Mouse (Mus musculus): ENCODE data around the gene Rplp2. TPM values are rescaled to one million over a fixed set of nuclear protein-coding genes. Genes with fewer than 3 reads are reported as not detected.

Rplp2 gene
- polyA plus RNA-seq, 1 experiment from 2014 or later: 787 TPM

DNA sequence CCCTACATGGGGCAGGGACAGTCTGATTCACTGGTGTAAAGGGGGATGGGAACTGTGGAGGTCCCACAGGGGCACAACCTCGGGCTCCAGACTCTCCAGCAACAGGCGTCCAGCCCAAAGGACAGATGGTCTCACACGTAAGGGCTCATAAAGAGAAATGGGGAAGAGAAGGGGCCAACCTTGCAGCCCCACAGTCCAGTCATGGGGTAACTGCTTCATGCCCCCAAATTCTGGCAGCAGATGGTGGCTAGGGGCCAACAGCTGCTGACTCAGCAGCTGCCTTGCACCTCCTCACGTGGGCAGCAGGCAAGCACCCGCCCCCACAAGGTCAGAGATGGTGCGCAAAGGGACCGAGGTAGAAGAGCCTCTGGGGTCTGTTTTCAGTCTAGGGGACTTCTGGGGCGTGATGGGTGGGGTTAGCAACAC is 15.0 kb upstream of the Rplp2 start:
- H3K4me2 ChIP-seq (replicated peaks): no peak overlapping the region
- peaks cover 41% of the 10 kb centered on the region for H3K36me3 ChIP-seq
- no peak overlapping the region for H3K4me3 ChIP-seq (replicated peaks)
- H3K27me3 ChIP-seq: no peaks in the 10 kb centered on the region
- H3K4me1 ChIP-seq (replicated peaks): peaks cover 73% of the 10 kb centered on the region
- ATAC-seq: no peak
- 93% methylated on average over 8 of the region's 8 CpGs for WGBS
- H3K9me3 ChIP-seq: no peaks in the 10 kb centered on the region
- H3K9ac ChIP-seq (replicated peaks): 0 out of 2 replicates have a peak overlapping the region, but pooled peaks have one; percentile 83
- no peak overlapping the region for H3K27ac ChIP-seq

DNA sequence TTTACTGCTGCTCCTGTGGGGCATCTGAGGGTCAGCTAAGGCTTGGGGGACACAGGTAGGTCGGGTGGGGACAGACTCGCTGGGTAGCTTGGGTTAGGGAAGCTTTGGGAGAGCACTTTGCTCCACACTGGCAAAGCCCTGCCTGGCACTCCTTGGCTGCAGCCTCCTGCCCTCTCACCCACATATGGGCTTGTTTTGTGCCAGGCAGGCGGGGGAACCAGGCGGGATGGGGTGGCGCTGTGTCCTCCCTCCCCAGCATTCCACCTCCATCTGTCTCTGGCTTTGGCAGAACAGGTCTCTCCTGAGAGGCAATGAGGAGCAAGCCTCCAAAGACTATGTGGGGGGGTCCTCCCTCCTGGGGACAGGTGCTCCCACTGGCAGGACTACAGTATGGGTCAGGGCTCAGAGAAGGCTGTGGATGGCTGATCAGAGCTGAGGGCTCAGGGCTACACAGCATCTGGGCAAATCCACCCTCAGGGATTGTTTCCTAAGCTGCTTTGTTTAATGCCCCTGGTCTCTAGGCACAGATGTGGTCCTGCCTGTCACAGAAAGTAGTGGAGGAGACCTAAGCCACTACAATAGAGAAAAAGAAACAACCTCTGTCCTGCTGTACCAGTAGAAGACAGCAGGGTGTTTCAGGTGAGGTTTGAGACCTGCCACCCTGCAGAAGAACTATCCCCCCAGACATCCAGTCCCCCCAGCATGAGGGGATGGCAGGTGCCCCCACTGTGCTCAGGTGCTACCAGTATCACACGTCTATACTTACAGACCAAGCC is 14.2 kb upstream of the Rplp2 start:
- Histone ChIP-seq H3K27me3 (no peaks in the 10 kb centered on the region), H3K9ac (replicated peaks) (peak overlapping the region; percentile 83), H3K4me2 (replicated peaks) (peak overlapping the region; percentile 93), H3K4me3 (replicated peaks) (peak overlapping the region; percentile 64), H3K4me1 (replicated peaks) (peaks cover 77% of the 10 kb centered on the region), H3K27ac (no peak overlapping the region), H3K9me3 (no peaks in the 10 kb centered on the region), H3K36me3 (peaks cover 37% of the 10 kb centered on the region)
- 91% methylated on average over 6 of the region's 6 CpGs for WGBS
- no peak for ATAC-seq

DNA sequence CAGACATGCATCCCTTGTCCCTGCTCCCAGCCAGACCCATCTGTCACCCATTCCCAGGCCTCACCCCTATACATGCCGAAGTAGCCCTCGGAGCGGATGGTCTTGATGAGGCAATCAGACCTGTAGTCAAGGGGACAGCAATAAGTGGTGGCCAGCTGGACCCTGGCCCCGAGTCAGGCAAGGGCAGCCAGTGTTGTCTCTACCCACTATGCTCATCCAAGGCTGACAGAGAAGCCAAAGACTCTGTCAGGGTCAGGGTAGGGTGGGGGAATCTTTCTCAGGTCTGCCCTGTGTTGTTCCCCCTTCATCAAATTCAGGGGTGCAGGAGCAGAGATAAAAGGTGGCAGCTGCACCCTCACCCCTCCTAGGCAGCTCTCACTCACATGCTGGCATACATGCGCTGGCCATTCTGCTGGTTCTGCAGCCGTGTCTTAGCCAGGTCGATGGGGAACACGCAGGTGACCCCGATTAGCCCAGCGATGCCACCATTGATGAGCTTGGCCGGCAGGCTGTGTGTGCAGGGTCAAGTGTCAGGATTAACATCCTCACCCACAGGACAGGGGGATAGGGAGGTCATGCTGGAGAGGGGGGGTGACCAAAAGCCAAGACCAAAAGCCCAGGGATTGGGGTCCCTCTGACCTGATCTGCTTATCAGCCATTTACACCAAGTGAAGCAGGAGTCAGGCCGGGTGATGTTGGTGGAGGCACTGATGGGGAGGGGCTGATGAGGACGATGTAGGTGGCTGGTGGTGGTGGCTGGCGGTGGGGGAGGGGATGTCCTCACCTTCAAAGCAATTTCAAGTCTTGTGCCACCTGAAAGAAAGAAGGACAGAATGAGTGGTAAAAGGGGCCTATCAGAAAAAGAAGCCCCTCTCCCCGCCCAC is 13.4 kb upstream of the Rplp2 start:
- Histone ChIP-seq H3K9me3 (no peaks in the 10 kb centered on the region), H3K36me3 (peaks cover 43% of the 10 kb centered on the region), H3K4me3 (replicated peaks) (peak overlapping the region; percentile 64), H3K27ac (peak overlapping the region; percentile 87), H3K4me2 (replicated peaks) (peak overlapping the region; percentile 93), H3K4me1 (replicated peaks) (peaks cover 73% of the 10 kb centered on the region), H3K27me3 (no peaks in the 10 kb centered on the region), H3K9ac (replicated peaks) (peak overlapping the region; percentile 83)
- 68% methylated on average over 15 of the region's 15 CpGs for WGBS
- no peak for ATAC-seq

DNA sequence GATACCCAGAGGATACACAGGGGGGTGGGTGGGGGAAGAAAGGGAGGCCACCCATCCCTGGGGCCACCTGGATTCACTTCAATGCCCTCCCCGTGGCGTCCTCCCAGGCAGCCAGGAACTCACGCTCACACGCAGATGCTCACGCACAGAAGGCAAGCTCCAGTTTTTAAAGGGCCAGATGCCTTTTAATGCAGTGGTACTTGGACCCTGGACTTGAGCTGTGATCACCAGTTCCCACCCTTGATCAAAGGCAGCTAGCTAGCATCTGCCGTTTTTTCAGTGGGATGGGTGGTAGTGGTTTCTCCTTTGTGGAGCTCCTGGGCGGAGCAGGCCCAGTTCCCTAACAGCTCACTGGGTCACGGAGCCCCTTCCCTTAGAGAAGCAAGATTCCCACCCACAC is 12.7 kb upstream of the Rplp2 start:
- Histone ChIP-seq H3K4me1 (replicated peaks) (peaks cover 66% of the 10 kb centered on the region), H3K4me2 (replicated peaks) (peak overlapping the region; percentile 93), H3K9ac (replicated peaks) (peak overlapping the region; percentile 83), H3K4me3 (replicated peaks) (peak overlapping the region; percentile 64), H3K36me3 (peaks cover 49% of the 10 kb centered on the region), H3K27me3 (no peaks in the 10 kb centered on the region), H3K27ac (peak overlapping the region; percentile 87), H3K9me3 (no peaks in the 10 kb centered on the region)
- ATAC-seq: peak; percentile 10; the same call in 1 of the 2 replicates
- WGBS: 10% methylated on average over 8 of the region's 8 CpGs

DNA sequence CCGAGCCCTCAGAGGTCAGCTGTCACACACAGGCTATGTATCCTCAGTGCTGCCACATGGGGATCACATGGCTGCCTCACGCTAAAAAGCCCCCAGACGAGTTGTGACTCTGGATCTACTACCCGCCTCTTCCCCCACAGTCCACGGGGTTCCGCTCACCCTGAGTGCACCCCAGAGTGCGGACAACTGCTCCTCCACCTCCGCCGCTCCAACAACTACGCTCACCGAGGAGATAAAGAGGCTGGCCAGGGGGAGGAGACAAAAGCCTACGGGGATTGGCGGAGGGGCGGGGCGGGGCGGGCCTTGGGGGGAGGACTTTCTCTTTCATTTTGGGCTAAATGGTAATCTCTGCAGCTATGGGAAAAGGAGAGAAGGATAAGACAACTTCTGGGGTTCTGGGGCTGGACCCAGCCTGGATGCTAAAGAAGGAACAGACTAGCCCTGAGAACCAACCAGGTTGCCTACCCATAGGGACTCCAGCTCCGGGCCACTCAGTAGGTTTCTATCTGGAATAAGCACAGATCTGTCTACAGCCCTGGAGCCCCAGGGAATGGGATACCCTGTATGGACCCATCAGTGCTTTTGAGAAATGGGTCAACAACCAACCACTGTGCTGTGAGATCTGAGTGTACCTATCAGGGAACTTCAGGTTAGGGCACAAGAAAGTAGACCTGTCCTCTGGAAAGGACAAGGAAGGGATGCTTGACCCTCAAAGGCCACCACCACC is 11.9 kb upstream of the Rplp2 start:
- H3K9ac ChIP-seq (replicated peaks): peak overlapping the region; percentile 83
- ATAC-seq: peak; percentile 10; the same call in 1 of the 2 replicates
- no peaks in the 10 kb centered on the region for H3K9me3 ChIP-seq
- H3K27ac ChIP-seq: peak overlapping the region; percentile 87
- WGBS: 5% methylated on average over 17 of the region's 17 CpGs
- peaks cover 46% of the 10 kb centered on the region for H3K36me3 ChIP-seq
- H3K27me3 ChIP-seq: no peaks in the 10 kb centered on the region
- H3K4me1 ChIP-seq (replicated peaks): peaks cover 58% of the 10 kb centered on the region
- H3K4me2 ChIP-seq (replicated peaks): peak overlapping the region; percentile 93
- H3K4me3 ChIP-seq (replicated peaks): peak overlapping the region; percentile 64

DNA sequence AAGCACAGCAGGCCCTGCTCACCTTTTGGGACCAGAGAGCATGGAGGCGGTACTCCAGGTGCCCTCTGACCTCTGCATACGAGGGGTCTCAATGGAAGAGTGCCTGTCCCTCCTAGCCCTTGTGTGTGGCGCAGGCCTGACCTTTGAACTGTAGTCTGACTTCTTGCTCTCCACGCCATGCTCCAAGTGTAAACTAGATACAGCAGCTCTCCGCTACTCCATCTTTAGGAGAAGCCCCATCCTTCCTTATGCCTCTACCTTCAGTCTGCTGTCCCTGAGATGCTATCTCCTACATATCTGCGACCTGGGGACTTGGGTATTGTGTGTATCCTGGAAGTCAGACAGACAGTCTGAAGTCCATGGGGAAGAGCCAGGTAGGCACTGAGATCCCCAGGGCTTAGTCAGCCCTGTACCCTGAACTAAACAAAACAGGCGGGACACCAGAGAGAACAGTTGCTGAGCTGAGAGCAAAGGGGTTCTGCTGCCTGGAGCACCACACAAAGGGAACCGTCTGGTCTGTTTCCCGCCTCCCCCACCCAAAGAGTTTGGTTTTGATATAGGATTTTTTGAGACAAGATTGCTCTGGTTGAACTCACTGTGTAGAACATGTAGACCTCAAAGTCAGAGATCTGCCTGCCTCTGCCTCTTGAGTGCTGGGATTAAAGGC is 11.2 kb upstream of the Rplp2 start:
- Histone ChIP-seq H3K27me3 (no peaks in the 10 kb centered on the region), H3K27ac (peak overlapping the region; percentile 87), H3K36me3 (peaks cover 39% of the 10 kb centered on the region), H3K4me1 (replicated peaks) (peaks cover 61% of the 10 kb centered on the region), H3K9me3 (no peaks in the 10 kb centered on the region), H3K4me3 (replicated peaks) (peak overlapping the region; percentile 64), H3K9ac (replicated peaks) (no peak overlapping the region), H3K4me2 (replicated peaks) (peak overlapping the region; percentile 93)
- WGBS: 71% methylated on average over 9 of the region's 9 CpGs
- no peak for ATAC-seq

DNA sequence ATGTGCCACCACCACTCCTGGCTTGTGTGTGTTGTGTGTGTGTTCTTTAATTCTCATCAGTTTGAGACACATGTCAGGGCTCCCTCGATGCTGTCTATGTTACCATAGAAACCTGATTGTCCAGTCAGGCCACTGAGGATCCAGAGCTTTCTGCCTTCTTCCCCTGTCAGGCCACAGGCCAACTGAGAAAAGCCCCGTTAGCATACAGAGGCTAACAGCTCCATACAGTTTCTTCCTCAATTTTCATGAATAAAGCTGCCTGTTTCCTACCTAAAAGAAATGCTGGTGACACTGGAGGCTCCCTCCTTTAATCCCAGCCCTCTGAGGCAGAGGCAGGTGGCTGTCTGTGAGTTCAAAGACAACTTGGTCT is 10.7 kb upstream of the Rplp2 start:
- no peaks in the 10 kb centered on the region for H3K27me3 ChIP-seq
- peak overlapping the region; percentile 62 for H3K4me3 ChIP-seq (replicated peaks)
- peak overlapping the region; percentile 76; the same call in 1 of the 2 replicates for H3K27ac ChIP-seq
- peak overlapping the region; percentile 93 for H3K4me2 ChIP-seq (replicated peaks)
- H3K9ac ChIP-seq (replicated peaks): peak overlapping the region; percentile 87
- H3K4me1 ChIP-seq (replicated peaks): peaks cover 61% of the 10 kb centered on the region
- 49% methylated on average over 2 of the region's 2 CpGs for WGBS
- no peaks in the 10 kb centered on the region for H3K9me3 ChIP-seq
- peaks cover 34% of the 10 kb centered on the region for H3K36me3 ChIP-seq
- ATAC-seq: no peak

DNA sequence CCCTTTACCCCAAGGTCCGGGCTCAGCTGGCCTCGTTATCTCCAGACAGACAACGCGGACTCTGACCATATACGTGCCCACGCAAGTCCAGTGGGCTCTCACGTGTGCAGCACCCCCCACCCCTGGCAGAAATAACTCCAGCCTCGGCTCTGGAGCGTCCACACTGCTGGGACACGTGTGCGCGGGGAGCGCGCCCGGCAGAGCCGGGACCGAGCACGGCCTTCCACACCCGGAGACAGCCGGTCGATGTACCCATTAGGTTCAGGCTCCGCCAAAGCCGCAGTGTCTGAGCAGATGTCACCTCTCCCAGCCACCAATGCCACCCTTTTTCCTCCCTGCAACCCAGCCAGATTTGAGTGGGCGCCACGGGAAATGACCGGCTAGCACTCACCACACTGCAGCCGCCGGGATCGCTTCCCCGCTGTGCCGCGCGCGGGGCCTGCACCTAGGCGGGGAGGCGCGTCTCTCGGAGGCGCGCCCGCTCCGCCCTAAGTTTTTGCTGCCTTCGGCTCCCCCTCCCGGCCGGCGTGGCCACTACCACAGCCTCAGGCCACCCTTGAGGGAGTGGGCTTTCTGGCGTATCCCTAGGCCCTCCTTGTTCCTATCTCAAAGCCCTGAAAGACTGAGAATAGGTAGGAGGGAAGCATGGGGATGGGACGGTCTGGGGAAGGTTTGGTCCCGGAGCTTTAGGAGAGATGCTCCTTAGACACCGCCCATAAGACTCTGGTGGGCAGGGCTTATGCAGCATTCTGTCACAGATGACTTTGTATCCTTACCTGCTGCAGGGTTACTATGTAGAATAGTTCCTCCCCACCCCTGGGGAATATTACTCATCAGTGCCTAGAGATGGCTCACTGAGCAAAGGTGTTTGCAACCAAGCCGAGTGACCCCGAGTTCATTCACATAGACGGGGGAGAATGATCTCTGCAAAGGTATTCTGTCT is 9.7 kb upstream of the Rplp2 start, which contains the start of gene Slc25a22:
TSS of gene Slc25a22 (minus strand) at position 715 of the 943 bp plus-strand sequence.
- Histone ChIP-seq H3K36me3 (peaks cover 25% of the 10 kb centered on the region), H3K4me3 (replicated peaks) (peak within 1 kb of the TSS; percentile 62), H3K4me2 (replicated peaks) (peak within 1 kb of the TSS; percentile 93), H3K4me1 (replicated peaks) (peaks cover 64% of the 10 kb centered on the region), H3K27ac (peak within 1 kb of the TSS; percentile 76), H3K9ac (replicated peaks) (peak within 1 kb of the TSS; percentile 87), H3K27me3 (no peaks in the 10 kb centered on the region), H3K9me3 (no peaks in the 10 kb centered on the region)
- WGBS: 5% methylated on average over 53 of the region's 53 CpGs
- peak; percentile 75 for ATAC-seq

DNA sequence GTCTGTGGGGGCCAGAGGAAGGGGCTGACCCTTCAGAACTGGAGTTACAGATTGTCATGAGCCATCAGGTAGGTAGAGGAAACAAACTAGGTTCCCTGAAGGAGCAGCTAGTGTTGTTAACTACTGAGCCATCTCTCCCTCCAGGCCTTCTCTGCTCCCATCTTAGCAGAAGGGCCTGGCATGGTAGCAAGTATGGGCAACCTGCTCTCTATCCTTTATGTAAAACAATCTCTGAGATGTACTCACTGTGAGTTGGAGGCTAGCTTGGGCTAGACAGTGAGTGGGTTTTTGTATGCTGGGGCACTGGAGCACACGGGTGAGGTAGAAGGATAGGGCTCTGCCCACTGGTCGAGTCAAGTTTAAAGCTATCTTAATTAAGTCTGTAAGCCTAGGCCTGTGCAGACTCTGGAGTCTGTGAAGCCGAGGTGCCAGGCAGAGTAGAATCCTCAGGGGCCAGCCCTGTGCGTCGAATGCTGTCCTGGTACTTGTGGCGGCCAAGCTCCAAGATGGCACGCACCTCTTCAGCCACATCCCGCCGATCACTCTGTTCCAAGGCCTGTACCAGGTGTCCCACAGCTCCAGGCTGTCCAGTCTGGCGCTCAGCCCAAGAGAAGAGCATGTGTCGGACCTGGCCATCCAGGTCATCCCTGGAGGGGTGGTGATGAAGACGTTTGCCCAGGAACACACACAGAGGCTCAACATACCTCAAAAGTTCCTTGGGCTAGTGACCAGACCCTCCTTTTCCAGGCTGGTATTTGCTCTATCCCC is 8.8 kb upstream of the Rplp2 start:
- Histone ChIP-seq H3K4me1 (replicated peaks) (peaks cover 64% of the 10 kb centered on the region), H3K36me3 (peaks cover 16% of the 10 kb centered on the region), H3K27me3 (no peaks in the 10 kb centered on the region), H3K4me2 (replicated peaks) (no peak overlapping the region), H3K9me3 (no peaks in the 10 kb centered on the region), H3K4me3 (replicated peaks) (no peak overlapping the region), H3K9ac (replicated peaks) (peak overlapping the region; percentile 87; the same call in 1 of the 2 replicates), H3K27ac (peak overlapping the region; percentile 76; the same call in 1 of the 2 replicates)
- whole genome bisulfite sequencing: 90% methylated on average over 12 of the region's 12 CpGs
- no peak for ATAC-seq

DNA sequence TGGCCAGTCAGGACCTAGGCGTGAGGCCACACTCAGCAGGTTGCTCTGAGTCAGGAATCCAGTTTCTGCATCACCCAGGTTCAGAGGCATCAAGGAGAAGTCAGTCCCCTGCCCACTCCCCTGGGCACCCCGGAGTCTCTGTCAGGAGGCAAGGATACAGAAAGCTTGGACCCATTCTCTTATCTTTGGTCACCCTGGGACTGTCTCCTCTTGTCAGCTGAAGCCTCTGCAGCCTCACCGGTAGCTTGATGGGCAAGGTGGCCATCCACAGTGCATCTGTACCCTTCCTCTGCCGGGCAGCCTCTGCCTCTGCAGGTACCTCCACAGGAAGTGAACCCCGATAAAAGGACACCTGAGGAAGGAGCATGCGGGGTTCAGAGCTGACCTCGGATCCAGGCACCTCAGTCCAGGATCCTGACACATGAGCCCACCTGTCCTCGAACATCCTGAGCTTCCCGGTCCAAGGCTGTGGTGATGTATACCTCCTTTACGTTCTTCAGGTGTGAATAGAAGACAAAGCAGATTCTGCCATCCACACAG is 8.0 kb upstream of the Rplp2 start:
- 95% methylated on average over 10 of the region's 10 CpGs for WGBS
- Histone ChIP-seq H3K9me3 (no peaks in the 10 kb centered on the region), H3K4me3 (replicated peaks) (no peak overlapping the region), H3K27ac (no peak overlapping the region), H3K27me3 (no peaks in the 10 kb centered on the region), H3K4me1 (replicated peaks) (peaks cover 64% of the 10 kb centered on the region), H3K9ac (replicated peaks) (no peak overlapping the region), H3K4me2 (replicated peaks) (no peak overlapping the region), H3K36me3 (peaks cover 11% of the 10 kb centered on the region)
- no peak for ATAC-seq

All from midbrain, embryonic 13.5 days (tissue).